Mouse (Mus musculus): ENCODE results near the gene Psmc3. TPM values are rescaled to one million over a fixed set of nuclear protein-coding genes. Genes with fewer than 3 reads are reported as not detected.
"Not testable (repeated sequence)": the region's sequence is repeated elsewhere in the genome, so short reads cannot be mapped to it uniquely, and the experiment has no call there.

Psmc3 gene
- polyA plus RNA-seq, 1 experiment = 167 TPM

- Histone ChIP-seq H3K27ac (replicated peaks; ENCODE audit: low read depth, low read length) (no peak overlapping the region), H3K4me3 (ENCODE audit: insufficient read depth, low read depth, low read length) (no peak overlapping the region), H3K4me1 (ENCODE audit: control insufficient read depth, insufficient read depth, insufficient read length, low read length) (no peaks in the 10 kb centered on the region; the same call in 1 of the 2 replicates)
Measured at GRCm38 (mm10) chr2:91041786-91042185, 12.0 kb upstream of the Psmc3 start.

GRCm38 (mm10) chr2:91042651-91043398, 11.0 kb upstream of the Psmc3 start:
- Histone ChIP-seq H3K4me1 (ENCODE audit: control insufficient read depth, insufficient read depth, insufficient read length, low read length) (no peaks in the 10 kb centered on the region; the same call in 1 of the 2 replicates), H3K27ac (replicated peaks; ENCODE audit: low read depth, low read length) (no peak overlapping the region), H3K4me3 (ENCODE audit: insufficient read depth, low read depth, low read length) (no peak overlapping the region)

- H3K4me3 ChIP-seq (ENCODE audit: insufficient read depth, low read depth, low read length) = no peak overlapping the region
- no peak overlapping the region for H3K27ac ChIP-seq (replicated peaks; ENCODE audit: low read depth, low read length)
- H3K4me1 ChIP-seq (ENCODE audit: control insufficient read depth, insufficient read depth, insufficient read length, low read length) = no peaks in the 10 kb centered on the region; the same call in 1 of the 2 replicates
Measured at GRCm38 (mm10) chr2:91044727-91045126, 9.1 kb upstream of the Psmc3 start.

GRCm38 (mm10) chr2:91045805-91046204, 8.0 kb upstream of the Psmc3 start:
- not testable (repeated sequence) for H3K4me1 ChIP-seq (ENCODE audit: control insufficient read depth, insufficient read depth, insufficient read length, low read length); H3K27ac ChIP-seq (replicated peaks; ENCODE audit: low read depth, low read length); H3K4me3 ChIP-seq (ENCODE audit: insufficient read depth, low read depth, low read length)

GRCm38 (mm10) chr2:91047359-91047758, 6.5 kb upstream of the Psmc3 start:
- H3K27ac ChIP-seq (replicated peaks; ENCODE audit: low read depth, low read length) = no peak overlapping the region
- H3K4me3 ChIP-seq (ENCODE audit: insufficient read depth, low read depth, low read length) = no peak overlapping the region
- no peaks in the 10 kb centered on the region; the same call in 1 of the 2 replicates for H3K4me1 ChIP-seq (ENCODE audit: control insufficient read depth, insufficient read depth, insufficient read length, low read length)

GRCm38 (mm10) chr2:91051917-91052316, 1.9 kb upstream of the Psmc3 start:
- no peak overlapping the region for H3K4me3 ChIP-seq (ENCODE audit: insufficient read depth, low read depth, low read length)
- H3K27ac ChIP-seq (replicated peaks; ENCODE audit: low read depth, low read length) = no peak overlapping the region
- no peaks in the 10 kb centered on the region for H3K4me1 ChIP-seq (ENCODE audit: control insufficient read depth, insufficient read depth, insufficient read length, low read length)

GRCm38 (mm10) chr2:91052752-91053151, 1.1 kb upstream of the Psmc3 start:
- Histone ChIP-seq H3K4me3 (ENCODE audit: insufficient read depth, low read depth, low read length) (no peak overlapping the region), H3K4me1 (ENCODE audit: control insufficient read depth, insufficient read depth, insufficient read length, low read length) (no peaks in the 10 kb centered on the region), H3K27ac (replicated peaks; ENCODE audit: low read depth, low read length) (no peak overlapping the region)

- Histone ChIP-seq H3K4me1 (ENCODE audit: control insufficient read depth, insufficient read depth, insufficient read length, low read length) (no peaks in the 10 kb centered on the region), H3K27ac (replicated peaks; ENCODE audit: low read depth, low read length) (no peak overlapping the region), H3K4me3 (ENCODE audit: insufficient read depth, low read depth, low read length) (peak overlapping the region; percentile 64)
Measured at GRCm38 (mm10) chr2:91053181-91053933, 452 bp upstream of the Psmc3 start.

GRCm38 (mm10) chr2:91058435-91058834, 4.6 kb downstream of the Psmc3 start:
- H3K27ac ChIP-seq (replicated peaks; ENCODE audit: low read depth, low read length) = no peak overlapping the region
- H3K4me1 ChIP-seq (ENCODE audit: control insufficient read depth, insufficient read depth, insufficient read length, low read length) = no peaks in the 10 kb centered on the region
- H3K4me3 ChIP-seq (ENCODE audit: insufficient read depth, low read depth, low read length) = no peak overlapping the region

GRCm38 (mm10) chr2:91059376-91059775, 5.6 kb downstream of the Psmc3 start:
- Histone ChIP-seq H3K27ac (replicated peaks; ENCODE audit: low read depth, low read length) (no peak overlapping the region), H3K4me1 (ENCODE audit: control insufficient read depth, insufficient read depth, insufficient read length, low read length) (no peaks in the 10 kb centered on the region), H3K4me3 (ENCODE audit: insufficient read depth, low read depth, low read length) (no peak overlapping the region)

GRCm38 (mm10) chr2:91060544-91061355, 6.9 kb downstream of the Psmc3 start:
- Histone ChIP-seq H3K4me1 (ENCODE audit: control insufficient read depth, insufficient read depth, insufficient read length, low read length) (no peaks in the 10 kb centered on the region), H3K4me3 (ENCODE audit: insufficient read depth, low read depth, low read length) (no peak overlapping the region), H3K27ac (replicated peaks; ENCODE audit: low read depth, low read length) (no peak overlapping the region)

GRCm38 (mm10) chr2:91061849-91062481, 8.2 kb downstream of the Psmc3 start:
- Histone ChIP-seq H3K4me1 (ENCODE audit: control insufficient read depth, insufficient read depth, insufficient read length, low read length) (no peaks in the 10 kb centered on the region), H3K4me3 (ENCODE audit: insufficient read depth, low read depth, low read length) (no peak overlapping the region), H3K27ac (replicated peaks; ENCODE audit: low read depth, low read length) (no peak overlapping the region)

GRCm38 (mm10) chr2:91062779-91063606, 9.2 kb downstream of the Psmc3 start:
- Histone ChIP-seq H3K4me3 (ENCODE audit: insufficient read depth, low read depth, low read length) (no peak overlapping the region), H3K27ac (replicated peaks; ENCODE audit: low read depth, low read length) (no peak overlapping the region; the same call in 1 of the 2 replicates), H3K4me1 (ENCODE audit: control insufficient read depth, insufficient read depth, insufficient read length, low read length) (no peaks in the 10 kb centered on the region)

GRCm38 (mm10) chr2:91064211-91064610, 10.4 kb downstream of the Psmc3 start:
- Histone ChIP-seq H3K4me3 (ENCODE audit: insufficient read depth, low read depth, low read length) (no peak overlapping the region), H3K27ac (replicated peaks; ENCODE audit: low read depth, low read length) (no peak overlapping the region), H3K4me1 (ENCODE audit: control insufficient read depth, insufficient read depth, insufficient read length, low read length) (no peaks in the 10 kb centered on the region)

All from brown adipose tissue, adult 24 weeks (tissue).